Mouse (Mus musculus) stomach, embryonic 16.5 days (tissue): ENCODE results near the gene Terb2. TPM values are rescaled to one million over a fixed set of nuclear protein-coding genes. Genes with fewer than 3 reads are reported as not detected.

Experiments used
- ATAC-seq: fragments of 200-750 bp; cut with Nextera tagmentation; 2 replicates; pipeline ENCODE4 v1.8.0; 2017; ENCODE audit warnings: moderate number of reproducible peaks, moderate TSS enrichment; ENCODE audit not compliant: insufficient read depth, low FRiP score
- H3K27ac ChIP-seq: fragments of 300-500 bp; sonication (generic); 2 replicates; pipeline ENCODE4 v1.5.1; 2014; ENCODE audit warnings: low read length
- H3K27me3 ChIP-seq: fragments of 300-500 bp; sonication (generic); 2 replicates; pipeline ENCODE4 v1.6.1; 2014; ENCODE audit warnings: low read length, control low read depth, mixed read lengths; ENCODE audit not compliant: control insufficient read depth, insufficient read depth
- H3K36me3 ChIP-seq: fragments of 300-500 bp; sonication (generic); 2 replicates; pipeline ENCODE4 v1.6.1; 2014; ENCODE audit warnings: low read length; ENCODE audit not compliant: control insufficient read depth, insufficient read depth
- H3K4me1 ChIP-seq: fragments of 300-500 bp; sonication (generic); 2 replicates; pipeline ENCODE4 v1.6.1; 2014; ENCODE audit warnings: low read length, control low read depth, mixed read lengths; ENCODE audit not compliant: control insufficient read depth, insufficient read depth
- H3K4me2 ChIP-seq: fragments of 300-500 bp; sonication (generic); 2 replicates; pipeline ENCODE4 v1.6.1; 2014; ENCODE audit warnings: low read depth, low read length, mixed read lengths
- H3K4me3 ChIP-seq: fragments of 300-500 bp; sonication (generic); replicated peaks from 2 replicates; pipeline ENCODE4 v1.5.1; 2014; ENCODE audit warnings: mild to moderate bottlenecking, low read length
- H3K9ac ChIP-seq: fragments of 300-500 bp; sonication (generic); 2 replicates; pipeline ENCODE4 v1.6.1; 2014; ENCODE audit warnings: low read length
- H3K9me3 ChIP-seq: fragments of 300-500 bp; sonication (generic); replicated peaks from 2 replicates; pipeline ENCODE4 v1.6.1; 2016; ENCODE audit warnings: low read length, control low read depth; ENCODE audit not compliant: control insufficient read depth
- WGBS: fragments of 180-500 bp; shearing (Covaris S2); extraction: QIAGEN DNeasy Blood & Tissue Kit; methylation state at CpG from one replicate; pipeline ENCODE4 v1.1.7; 2014; 5-methylcytosine and 5-hydroxymethylcytosine counted together
- polyA plus RNA-seq: library from polyadenylated mRNA; unstranded; fragments of >200 nt; fragmentation: Nextera tagmentation; extraction: Ambion mirVana; gene quantifications from 2 replicates; pipeline ENCODE4 v1.2.1, GENCODE M21; 2015

Gene Terb2
- polyA plus RNA-seq: not detected in 2 replicates

DNA sequence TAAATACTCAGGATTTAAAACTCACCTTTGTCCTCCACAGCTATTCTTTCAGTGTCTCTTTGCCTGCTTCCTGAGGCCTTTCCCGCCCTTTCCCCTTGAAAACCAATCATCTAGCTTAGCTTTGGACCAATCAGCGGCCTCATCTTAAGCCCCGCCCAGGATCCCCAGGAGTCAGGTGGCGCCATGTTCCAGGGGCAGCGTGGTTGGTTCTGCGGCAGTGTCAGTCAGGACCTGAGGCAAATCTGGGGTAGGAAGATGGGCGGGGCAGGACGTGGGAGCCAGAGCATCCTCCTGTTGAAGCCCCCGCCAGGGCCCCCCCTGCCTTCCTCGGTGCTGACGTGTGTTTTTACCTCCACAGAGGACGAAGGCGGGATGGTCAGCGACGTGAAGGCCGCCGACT is at the start of gene Terb2, which contains the start of gene Patl2:
Gene Terb2 (plus strand): TSS at position 167 of the 400 bp plus-strand sequence.
Gene Patl2 (minus strand): TSS at position 84 of the 400 bp plus-strand sequence.
- Histone ChIP-seq H3K4me3 (no peak within 1 kb of the TSS), H3K27me3 (no peaks in the 10 kb centered on the region), H3K27ac (no peak within 1 kb of the TSS), H3K9me3 (no peaks in the 10 kb centered on the region), H3K9ac (no peak within 1 kb of the TSS), H3K36me3 (no peaks in the 10 kb centered on the region), H3K4me2 (no peak within 1 kb of the TSS), H3K4me1 (no peaks in the 10 kb centered on the region)
- no peak for ATAC-seq
- WGBS: 77% methylated on average over 17 of the region's 17 CpGs

DNA sequence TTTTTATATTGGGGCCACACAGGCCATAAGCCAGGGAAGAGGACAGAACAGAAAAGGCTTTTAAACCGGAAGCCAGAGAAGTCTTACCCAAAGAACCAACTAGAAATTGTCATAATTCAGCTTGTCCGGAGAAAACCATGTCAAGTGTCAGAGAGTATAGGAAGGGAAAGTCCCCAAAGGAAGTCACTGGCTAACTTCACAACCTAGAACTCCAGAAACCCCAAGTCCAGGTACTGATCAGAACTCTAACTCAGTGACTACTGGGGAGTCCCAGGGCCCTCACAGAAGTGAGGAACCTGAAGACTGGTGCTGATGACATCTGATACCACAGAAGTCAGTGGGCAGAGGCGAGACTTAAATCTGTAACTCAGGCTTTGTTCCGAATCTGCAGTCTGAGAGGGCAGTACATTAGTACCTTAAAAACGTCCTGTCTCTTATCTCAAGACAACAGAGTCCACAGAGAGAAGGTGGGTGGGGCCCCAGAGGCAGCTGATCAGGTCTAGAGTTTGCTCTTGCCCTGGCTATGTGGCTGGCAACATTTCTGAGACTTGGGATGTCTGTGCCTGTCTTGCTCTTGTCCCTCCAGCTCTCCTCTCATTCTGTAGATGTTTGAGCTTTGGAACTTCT is 48.1 kb upstream of the Terb2 start:
- Histone ChIP-seq H3K4me3 (no peak overlapping the region), H3K27ac (no peak overlapping the region), H3K27me3 (no peaks in the 10 kb centered on the region), H3K9me3 (no peaks in the 10 kb centered on the region), H3K36me3 (no peaks in the 10 kb centered on the region), H3K4me2 (no peak overlapping the region), H3K4me1 (no peaks in the 10 kb centered on the region), H3K9ac (no peak overlapping the region)
- WGBS: 47% methylated on average over 5 of the region's 5 CpGs
- peak; percentile 58; the same call in 1 of the 2 replicates for ATAC-seq

DNA sequence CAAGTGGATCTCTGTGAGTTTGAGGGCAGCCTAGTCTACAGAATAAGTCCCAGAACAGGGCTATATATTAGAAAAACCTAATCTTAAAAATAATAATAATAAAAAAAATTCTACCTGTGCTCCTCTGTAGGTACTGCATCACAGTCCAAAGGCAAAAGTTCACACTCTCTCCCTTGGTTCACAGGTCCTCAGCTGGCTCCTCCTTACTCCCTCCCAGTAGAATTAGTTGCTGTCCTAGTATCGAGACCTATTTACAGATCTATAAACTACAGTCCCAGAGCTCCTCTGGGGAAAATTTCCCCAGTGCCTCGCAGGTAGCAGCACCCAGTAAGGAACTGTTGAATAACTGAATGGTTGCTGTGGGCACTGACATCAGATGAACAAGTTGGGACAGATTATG is 45.3 kb upstream of the Terb2 start:
- no peak overlapping the region for H3K4me2 ChIP-seq
- no peaks in the 10 kb centered on the region for H3K36me3 ChIP-seq
- ATAC-seq: no peak
- H3K4me1 ChIP-seq: no peaks in the 10 kb centered on the region
- H3K27ac ChIP-seq: no peak overlapping the region
- H3K9me3 ChIP-seq: no peaks in the 10 kb centered on the region
- WGBS: 77% methylated on average over 2 of the region's 2 CpGs
- no peak overlapping the region for H3K9ac ChIP-seq
- no peak overlapping the region for H3K4me3 ChIP-seq
- H3K27me3 ChIP-seq: no peaks in the 10 kb centered on the region

DNA sequence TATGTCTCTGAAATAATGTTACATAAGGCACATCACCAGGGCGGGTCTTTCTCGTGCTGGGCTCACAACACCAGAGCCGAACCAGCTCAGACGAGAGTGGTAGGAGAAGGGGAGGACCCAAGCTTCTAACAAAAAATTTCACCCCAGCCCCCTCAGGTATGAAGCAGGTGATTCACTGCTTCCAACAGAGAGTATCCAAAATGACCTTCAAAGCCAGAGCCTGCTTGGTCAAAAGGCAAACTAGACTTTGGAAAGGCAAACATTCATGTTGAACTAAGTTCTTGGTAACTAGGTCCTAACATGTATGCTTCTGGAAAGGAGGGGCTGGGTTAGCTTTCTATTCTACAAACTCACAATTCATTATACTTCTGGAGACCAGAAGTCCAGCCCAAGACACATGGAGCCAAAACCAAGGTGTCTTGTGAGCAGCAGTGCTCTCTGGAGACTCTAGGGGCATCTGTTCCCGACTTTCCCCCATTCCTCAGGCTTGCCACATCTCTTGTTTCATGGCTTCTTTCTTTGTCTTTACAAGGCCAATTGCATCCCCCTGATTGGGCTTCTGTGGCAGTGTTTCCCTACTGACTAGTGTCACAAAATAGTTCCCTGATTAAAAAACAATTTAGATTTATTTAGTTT is 44.6 kb upstream of the Terb2 start:
- H3K9ac ChIP-seq: no peak overlapping the region
- H3K27ac ChIP-seq: no peak overlapping the region
- no peaks in the 10 kb centered on the region for H3K4me1 ChIP-seq
- no peaks in the 10 kb centered on the region for H3K36me3 ChIP-seq
- WGBS: 64% methylated on average over 5 of the region's 5 CpGs
- no peaks in the 10 kb centered on the region for H3K27me3 ChIP-seq
- H3K4me3 ChIP-seq: no peak overlapping the region
- ATAC-seq: no peak
- no peak overlapping the region for H3K4me2 ChIP-seq
- H3K9me3 ChIP-seq: no peaks in the 10 kb centered on the region

DNA sequence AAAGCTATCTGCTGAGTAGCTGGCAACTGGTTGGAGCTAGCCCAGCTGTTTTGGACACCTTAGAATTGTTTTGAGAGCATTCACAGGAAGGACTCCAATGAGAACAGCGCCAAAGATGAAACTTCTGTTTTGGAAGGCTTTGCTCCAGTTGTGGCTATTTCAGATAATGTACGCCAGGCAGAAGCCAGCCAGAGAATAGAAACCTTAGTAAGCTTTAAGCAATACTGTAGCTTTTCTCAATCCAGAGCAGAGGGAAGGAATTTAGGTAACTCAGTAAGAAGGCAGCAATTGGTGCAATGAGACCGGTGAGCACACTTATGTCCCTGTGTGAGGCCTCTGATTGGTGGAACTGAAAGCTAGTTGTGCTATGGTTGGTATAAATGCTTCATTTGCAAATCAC is 43.0 kb upstream of the Terb2 start:
- no peak for ATAC-seq
- Histone ChIP-seq H3K9me3 (no peaks in the 10 kb centered on the region), H3K27ac (no peak overlapping the region), H3K4me1 (no peaks in the 10 kb centered on the region), H3K27me3 (no peaks in the 10 kb centered on the region), H3K4me3 (no peak overlapping the region), H3K36me3 (no peaks in the 10 kb centered on the region), H3K9ac (no peak overlapping the region), H3K4me2 (no peak overlapping the region)
- WGBS: 85% methylated on average over 3 of the region's 3 CpGs

DNA sequence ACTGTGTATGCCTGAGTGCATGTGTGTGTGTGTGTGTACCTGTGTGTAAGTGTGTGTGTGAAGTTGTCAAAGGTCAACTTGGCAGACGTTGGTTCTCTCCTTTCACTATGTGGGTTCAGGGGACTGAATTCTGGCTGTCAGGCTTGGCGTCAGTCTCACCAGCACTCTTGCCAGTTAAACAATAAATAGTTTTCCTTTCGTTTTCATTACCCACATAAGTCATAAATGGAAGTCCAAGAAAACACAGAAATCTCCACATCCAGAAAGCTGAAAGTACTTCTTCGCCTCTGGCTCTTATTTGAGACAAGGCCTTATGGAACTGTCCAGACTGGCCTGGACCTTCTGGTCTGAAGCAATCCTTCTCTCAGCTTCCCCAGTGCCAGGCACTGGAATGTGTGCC is 40.3 kb upstream of the Terb2 start:
- 67% methylated on average over 4 of the region's 4 CpGs for WGBS
- Histone ChIP-seq H3K27me3 (no peaks in the 10 kb centered on the region), H3K9me3 (no peaks in the 10 kb centered on the region), H3K9ac (no peak overlapping the region), H3K4me3 (no peak overlapping the region), H3K27ac (no peak overlapping the region), H3K36me3 (no peaks in the 10 kb centered on the region), H3K4me2 (no peak overlapping the region), H3K4me1 (0 out of 2 replicates have a peak, but pooled peaks cover 6% of the 10 kb centered on the region)
- ATAC-seq: no peak

DNA sequence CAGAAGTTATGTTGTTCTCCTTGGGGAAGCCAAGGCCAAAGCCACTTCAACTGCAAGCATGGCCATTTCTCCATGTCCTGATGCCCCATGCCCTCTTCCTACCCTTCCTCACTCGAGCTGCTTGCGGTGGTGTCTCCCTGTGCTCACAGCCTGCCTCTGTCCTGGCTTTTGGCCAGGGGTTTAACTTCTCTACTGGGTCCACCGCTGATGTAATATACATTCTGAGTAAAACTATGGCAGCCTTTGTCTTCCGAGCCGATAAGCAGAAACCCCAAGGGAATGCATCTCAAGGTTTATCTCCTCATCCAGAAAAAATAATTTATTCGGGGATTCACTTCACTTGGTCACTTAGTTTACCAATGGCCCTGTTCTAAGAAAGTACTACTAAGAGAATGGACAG is 39.4 kb upstream of the Terb2 start:
- ATAC-seq: no peak
- Histone ChIP-seq H3K9ac (no peak overlapping the region), H3K4me3 (no peak overlapping the region), H3K4me2 (peak overlapping the region; percentile 67; the same call in 1 of the 2 replicates), H3K4me1 (0 out of 2 replicates have a peak, but pooled peaks cover 6% of the 10 kb centered on the region), H3K9me3 (no peaks in the 10 kb centered on the region), H3K27ac (no peak overlapping the region), H3K36me3 (no peaks in the 10 kb centered on the region), H3K27me3 (no peaks in the 10 kb centered on the region)
- 69% methylated on average over 6 of the region's 6 CpGs for WGBS

DNA sequence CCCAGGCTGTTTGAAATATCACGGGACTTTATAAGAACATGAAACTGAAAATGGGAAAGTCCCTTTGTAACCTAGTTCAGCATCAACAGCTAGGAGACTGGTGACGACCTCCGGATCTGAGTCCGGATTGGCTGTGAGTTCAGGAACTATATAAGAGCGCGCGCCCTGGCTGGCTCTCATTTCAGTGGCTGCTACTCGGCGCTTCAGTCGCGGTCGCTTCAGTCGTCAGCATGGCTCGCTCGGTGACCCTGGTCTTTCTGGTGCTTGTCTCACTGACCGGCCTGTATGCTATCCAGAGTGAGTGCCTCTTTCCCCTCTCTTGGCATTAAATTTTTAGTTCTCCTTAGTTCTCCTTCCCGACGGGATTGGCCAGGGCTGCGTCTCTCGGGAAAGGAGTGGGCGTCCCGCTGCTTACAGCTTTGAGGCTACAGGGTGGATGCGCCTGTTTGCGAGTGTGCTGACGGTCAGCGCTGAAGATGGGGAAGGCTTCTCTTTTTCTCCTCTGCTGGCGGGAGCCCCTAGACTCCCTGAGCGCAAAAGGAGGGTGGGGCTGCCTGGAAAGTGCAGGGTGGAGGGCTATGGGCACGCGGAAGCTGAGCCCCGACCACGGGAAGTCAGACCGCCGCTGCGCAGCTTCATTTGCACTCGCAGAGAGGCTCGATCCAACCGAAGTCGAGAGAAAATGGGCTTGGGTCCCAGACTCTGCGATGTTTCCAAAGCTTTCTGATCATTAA is 38.4 kb upstream of the Terb2 start, which contains the start of gene B2m:
Gene B2m (plus strand): TSS at position 179 of the 734 bp plus-strand sequence.
- 0 out of 2 replicates have a peak, but pooled peaks cover 6% of the 10 kb centered on the region for H3K4me1 ChIP-seq
- H3K4me3 ChIP-seq: peak within 1 kb of the TSS; percentile 85
- WGBS: under 1% methylated on average over 40 of the region's 40 CpGs
- H3K27me3 ChIP-seq: no peaks in the 10 kb centered on the region
- peak; percentile 98 for ATAC-seq
- peak within 1 kb of the TSS; percentile 86 for H3K9ac ChIP-seq
- no peaks in the 10 kb centered on the region for H3K36me3 ChIP-seq
- peak within 1 kb of the TSS; percentile 81 for H3K27ac ChIP-seq
- peak within 1 kb of the TSS; percentile 67 for H3K4me2 ChIP-seq
- H3K9me3 ChIP-seq: no peaks in the 10 kb centered on the region
